Mouse (Mus musculus): ENCODE results near the gene Ankrd44.

Ankrd44 gene

GRCm38 (mm10) chr1:54842765-54843461, 83.3 kb downstream of the Ankrd44 start:
- no peak for DNase-seq

- DNase-seq = no peak
Observed at GRCm38 (mm10) chr1:54841788-54842187, 84.4 kb downstream of the Ankrd44 start.

GRCm38 (mm10) chr1:54840040-54840439, 86.1 kb downstream of the Ankrd44 start:
- DNase-seq = no peak

- DNase-seq = no peak
Observed at GRCm38 (mm10) chr1:54838486-54838805, 87.7 kb downstream of the Ankrd44 start.

GRCm38 (mm10) chr1:54837721-54838485, 88.3 kb downstream of the Ankrd44 start:
- DNase-seq = peak; percentile 45

GRCm38 (mm10) chr1:54835661-54836205, 90.5 kb downstream of the Ankrd44 start:
- no peak for DNase-seq

GRCm38 (mm10) chr1:54833221-54833620, 93.0 kb downstream of the Ankrd44 start:
- DNase-seq = no peak

- peak; percentile 80 for DNase-seq
Observed at GRCm38 (mm10) chr1:54832765-54833164, 93.4 kb downstream of the Ankrd44 start.

- DNase-seq = peak; percentile 75
Observed at GRCm38 (mm10) chr1:54830223-54830622, 96.0 kb downstream of the Ankrd44 start.

GRCm38 (mm10) chr1:54829681-54830213, 96.4 kb downstream of the Ankrd44 start:
- no peak for DNase-seq

- no peak for DNase-seq
Observed at GRCm38 (mm10) chr1:54827827-54828226, 98.4 kb downstream of the Ankrd44 start.

- peak; percentile 64 for DNase-seq
Observed at GRCm38 (mm10) chr1:54827351-54827750, 98.8 kb downstream of the Ankrd44 start.

- DNase-seq = peak; percentile 99
Observed at GRCm38 (mm10) chr1:54826426-54826986, 99.7 kb downstream of the Ankrd44 start.

GRCm38 (mm10) chr1:54825718-54826425, 100.3 kb downstream of the Ankrd44 start:
- no peak for DNase-seq

GRCm38 (mm10) chr1:54824106-54824808, 101.9 kb downstream of the Ankrd44 start:
- DNase-seq = peak; percentile 36

GRCm38 (mm10) chr1:54821797-54822196, 104.4 kb downstream of the Ankrd44 start:
- DNase-seq = no peak

- peak; percentile 35 for DNase-seq
Observed at GRCm38 (mm10) chr1:54815206-54815855, 110.9 kb downstream of the Ankrd44 start.

GRCm38 (mm10) chr1:54809811-54810549, 116.2 kb downstream of the Ankrd44 start:
- DNase-seq = no peak

GRCm38 (mm10) chr1:54809098-54809490, 117.1 kb downstream of the Ankrd44 start:
- no peak for DNase-seq

GRCm38 (mm10) chr1:54808401-54809097, 117.6 kb downstream of the Ankrd44 start:
- DNase-seq = no peak
